Mouse (Mus musculus): Measurements from ENCODE around the gene Cldn34a. TPM values are rescaled to one million over a fixed set of nuclear protein-coding genes. Genes with fewer than 3 reads are reported as not detected.
"Not testable (repeated sequence)": the region's sequence is repeated elsewhere in the genome, so short reads cannot be mapped to it uniquely, and the experiment has no call there.

The Cldn34a gene
- not detected in 2 replicates for polyA plus RNA-seq (2012; ENCODE audit: insufficient read depth, insufficient read length, missing spikeins)

DNA sequence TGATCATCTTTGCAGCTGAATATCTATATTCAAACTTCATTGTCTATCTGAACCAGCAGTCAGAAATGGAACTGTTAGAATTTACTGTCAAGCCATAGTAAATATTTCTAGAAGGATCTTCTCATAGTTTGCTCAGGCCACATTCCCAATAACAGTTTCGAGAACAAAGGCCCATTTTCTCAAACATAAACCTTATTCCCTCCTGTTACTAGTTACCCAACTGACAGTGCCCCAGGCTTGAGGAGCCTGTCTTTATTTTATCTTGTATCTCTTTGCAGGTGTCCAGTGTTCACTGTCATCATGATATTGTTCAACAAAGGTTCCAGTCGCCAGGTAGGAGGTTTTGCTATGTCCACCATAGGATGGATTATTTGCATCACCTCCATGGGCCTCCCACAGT lies at the start of gene Cldn34a:
TSS of gene Cldn34a (plus strand) at position 301 of the 400 bp plus-strand sequence.
- H3K27ac ChIP-seq (replicated peaks; ENCODE audit: low read depth, low read length), result no peak within 1 kb of the TSS
- no peak within 1 kb of the TSS for H3K4me3 ChIP-seq (ENCODE audit: insufficient read depth, low read depth, low read length)
- no peaks in the 10 kb centered on the region for H3K4me1 ChIP-seq (ENCODE audit: control insufficient read depth, insufficient read depth, insufficient read length, low read length)

DNA sequence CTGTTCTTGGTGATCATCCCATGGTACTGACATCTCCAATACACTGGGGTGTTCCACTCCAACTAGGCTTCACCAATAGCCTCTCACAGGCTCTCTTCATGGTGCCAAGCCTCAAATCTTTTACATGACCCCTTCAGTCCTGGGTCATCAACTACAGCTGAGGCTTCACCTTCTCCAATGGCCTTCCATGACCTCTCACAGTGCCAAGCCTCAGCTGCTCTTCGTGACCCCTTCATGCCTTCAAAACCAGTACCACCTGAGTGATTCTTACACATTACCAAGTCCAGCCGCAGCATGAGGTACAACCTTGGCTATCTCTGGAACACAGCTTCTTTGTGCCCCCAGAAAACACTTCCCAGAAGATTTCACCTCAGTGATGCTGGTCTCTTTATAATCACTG lies 44.5 kb upstream of the Cldn34a start:
- H3K4me1 ChIP-seq (ENCODE audit: control insufficient read depth, insufficient read depth, insufficient read length, low read length); H3K27ac ChIP-seq (replicated peaks; ENCODE audit: low read depth, low read length); H3K4me3 ChIP-seq (ENCODE audit: insufficient read depth, low read depth, low read length): not testable (repeated sequence)

DNA sequence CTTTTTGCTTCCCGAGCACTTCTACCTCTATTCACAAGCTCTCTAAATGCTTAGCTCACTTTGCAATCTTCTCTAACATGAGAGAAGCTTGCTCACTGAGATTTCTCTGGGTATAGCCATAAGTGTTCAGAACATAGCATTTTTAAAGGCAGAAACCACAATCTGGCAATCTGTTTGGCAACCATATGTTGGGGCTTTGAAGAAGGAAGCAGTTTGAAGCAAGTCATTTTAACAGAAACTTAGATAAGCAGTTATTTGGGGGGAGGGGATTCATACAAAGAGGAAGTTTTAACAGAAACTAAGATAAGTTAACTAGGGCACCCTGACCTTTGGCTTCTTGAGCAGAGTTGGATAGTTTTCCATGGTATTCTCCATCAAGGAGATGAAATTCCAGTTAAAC lies 17.4 kb upstream of the Cldn34a start:
- no peak overlapping the region for H3K27ac ChIP-seq (replicated peaks; ENCODE audit: low read depth, low read length)
- H3K4me3 ChIP-seq (ENCODE audit: insufficient read depth, low read depth, low read length), result no peak overlapping the region
- 0 out of 2 replicates have a peak, but pooled peaks cover 2% of the 10 kb centered on the region for H3K4me1 ChIP-seq (ENCODE audit: control insufficient read depth, insufficient read depth, insufficient read length, low read length)

DNA sequence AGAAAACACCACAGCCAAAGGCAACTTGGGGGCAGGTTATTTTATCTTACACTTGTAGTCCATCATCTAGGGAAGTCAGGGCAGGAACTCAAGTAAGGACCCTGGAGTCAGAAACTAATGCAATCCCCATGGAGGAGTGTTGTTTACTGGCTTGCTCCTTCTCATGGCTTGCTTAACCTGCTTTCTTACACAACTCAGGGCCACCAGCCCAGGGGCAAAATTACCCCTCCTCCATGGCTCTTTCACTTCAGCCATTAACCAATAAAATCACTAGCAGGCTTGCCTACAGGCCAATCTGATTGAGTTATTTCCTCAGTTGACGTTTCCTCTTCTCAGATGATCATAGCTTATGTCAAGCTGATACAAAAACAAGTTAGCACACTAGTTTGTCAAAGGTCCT lies 15.0 kb upstream of the Cldn34a start:
- H3K27ac ChIP-seq (replicated peaks; ENCODE audit: low read depth, low read length), result no peak overlapping the region
- 0 out of 2 replicates have a peak, but pooled peaks cover 2% of the 10 kb centered on the region for H3K4me1 ChIP-seq (ENCODE audit: control insufficient read depth, insufficient read depth, insufficient read length, low read length)
- H3K4me3 ChIP-seq (ENCODE audit: insufficient read depth, low read depth, low read length), result no peak overlapping the region

DNA sequence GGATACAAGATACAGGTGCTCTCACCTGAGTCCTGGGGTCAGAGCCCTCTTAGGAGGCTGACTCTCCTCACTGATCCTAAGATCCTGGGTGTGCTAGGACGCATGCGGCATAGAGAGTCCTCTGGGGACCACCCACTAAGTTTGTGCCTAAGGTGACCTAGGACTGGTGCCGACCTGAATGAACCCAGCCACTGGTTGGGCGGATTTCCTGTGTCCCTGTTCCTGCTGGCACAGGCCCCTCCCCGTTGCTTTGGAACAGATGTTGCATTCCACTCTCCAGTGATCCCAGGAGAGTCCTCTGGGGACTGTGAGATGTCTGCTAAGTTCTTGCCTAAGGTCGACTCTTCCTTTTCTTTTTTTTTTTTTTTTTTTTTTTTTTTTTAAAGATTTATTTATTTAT lies 5.7 kb upstream of the Cldn34a start:
- H3K27ac ChIP-seq (replicated peaks; ENCODE audit: low read depth, low read length), result no peak overlapping the region
- no peak overlapping the region for H3K4me3 ChIP-seq (ENCODE audit: insufficient read depth, low read depth, low read length)
- no peaks in the 10 kb centered on the region for H3K4me1 ChIP-seq (ENCODE audit: control insufficient read depth, insufficient read depth, insufficient read length, low read length)

Other genes with a start within 250 kb of the Cldn34a start
- gene Kantr, start 235.8 kb upstream of the Cldn34a start, polyA plus RNA-seq (2012; ENCODE audit: insufficient read depth, insufficient read length, missing spikeins), result 2.9 and 3.3 TPM in 2 replicates
- 7.0 and 7.7 TPM in 2 replicates for gene Tspyl2, start 220.9 kb upstream of the Cldn34a start, polyA plus RNA-seq (2012; ENCODE audit: insufficient read depth, insufficient read length, missing spikeins)
- gene Gpr173, start 194.6 kb upstream of the Cldn34a start, polyA plus RNA-seq (2012; ENCODE audit: insufficient read depth, insufficient read length, missing spikeins), result 1.2 TPM in 1 of 2 replicates, not detected in the other
- 0.75 and 1.2 TPM in 2 replicates for gene Shroom2, start 206.1 kb downstream of the Cldn34a start, polyA plus RNA-seq (2012; ENCODE audit: insufficient read depth, insufficient read length, missing spikeins)
- gene Gpr143, start 218.6 kb downstream of the Cldn34a start, polyA plus RNA-seq (2012; ENCODE audit: insufficient read depth, insufficient read length, missing spikeins), result not detected in 2 replicates